Mouse (Mus musculus) lung, embryonic 15.5 days (tissue): ENCODE data around the gene Gm43518. TPM values are rescaled to one million over a fixed set of nuclear protein-coding genes. Genes with fewer than 3 reads are reported as not detected.

ENCODE experiments used
- ATAC-seq: fragments of 200-750 bp; cut with Nextera tagmentation; 2 replicates; pipeline ENCODE4 v1.8.0; 2017; ENCODE audit warnings: moderate number of reproducible peaks, borderline replicate concordance; ENCODE audit not compliant: low FRiP score, low TSS enrichment; ENCODE audit errors: extremely low read depth
- H3K27ac ChIP-seq: fragments of 300-500 bp; sonication (generic); 2 replicates; pipeline ENCODE4 v1.5.1; 2015; ENCODE audit warnings: moderate library complexity, mild to moderate bottlenecking, inconsistent platforms
- H3K27me3 ChIP-seq: fragments of 300-500 bp; sonication (generic); 2 replicates; pipeline ENCODE4 v1.6.1; 2015; ENCODE audit warnings: inconsistent platforms
- H3K36me3 ChIP-seq: fragments of 300-500 bp; sonication (generic); 2 replicates; pipeline ENCODE4 v1.6.1; 2015; ENCODE audit warnings: inconsistent platforms
- H3K4me1 ChIP-seq: fragments of 300-500 bp; sonication (generic); 2 replicates; pipeline ENCODE4 v1.6.1; 2015; ENCODE audit warnings: inconsistent platforms
- H3K4me2 ChIP-seq: fragments of 300-500 bp; sonication (generic); 2 replicates; pipeline ENCODE4 v1.6.1; 2015; ENCODE audit warnings: inconsistent platforms, mild to moderate bottlenecking, moderate library complexity
- H3K4me3 ChIP-seq: fragments of 300-500 bp; sonication (generic); 2 replicates; pipeline ENCODE4 v1.5.1; 2015; ENCODE audit warnings: mild to moderate bottlenecking, inconsistent platforms
- H3K9ac ChIP-seq: fragments of 300-500 bp; sonication (generic); 2 replicates; pipeline ENCODE4 v1.6.1; 2015; ENCODE audit warnings: inconsistent platforms
- H3K9me3 ChIP-seq: fragments of 300-500 bp; sonication (generic); 2 replicates; pipeline ENCODE4 v1.6.1; 2016; ENCODE audit warnings: inconsistent platforms
- WGBS: fragments of 180-500 bp; shearing (Covaris S2); methylation state at CpG from one replicate; pipeline ENCODE4 v1.1.7; 2015; 5-methylcytosine and 5-hydroxymethylcytosine counted together
- polyA plus RNA-seq: library from polyadenylated mRNA; unstranded; fragments of >200 nt; fragmentation: Nextera tagmentation; extraction: Ambion mirVana; gene quantifications from 2 replicates; pipeline ENCODE4 v1.2.1, GENCODE M21; 2015

Gene Gm43518
- 1.7 and 2.3 TPM in 2 replicates for polyA plus RNA-seq

GRCm38 (mm10) chr5:123927118-123927517 lies at the start of gene Gm43518:
Gene Gm43518, plus strand, starts transcription at chr5:123927418.
- H3K4me1 ChIP-seq = peaks cover 10% of the 10 kb centered on the region
- ATAC-seq = no peak
- no peak within 1 kb of the TSS for H3K27ac ChIP-seq
- no peak within 1 kb of the TSS for H3K4me2 ChIP-seq
- no peaks in the 10 kb centered on the region for H3K27me3 ChIP-seq
- H3K36me3 ChIP-seq = peaks cover 69% of the 10 kb centered on the region
- no peaks in the 10 kb centered on the region for H3K9me3 ChIP-seq
- WGBS = 84% methylated on average over 9 of the region's 9 CpGs
- H3K4me3 ChIP-seq = no peak within 1 kb of the TSS
- no peak within 1 kb of the TSS for H3K9ac ChIP-seq

- Histone ChIP-seq H3K4me3 (no peak overlapping the region), H3K4me2 (peak overlapping the region; percentile 45), H3K27ac (no peak overlapping the region), H3K9ac (no peak overlapping the region), H3K9me3 (no peaks in the 10 kb centered on the region), H3K36me3 (no peaks in the 10 kb centered on the region), H3K4me1 (peaks cover 28% of the 10 kb centered on the region), H3K27me3 (no peaks in the 10 kb centered on the region)
- WGBS = 32% methylated on average over 14 of the region's 14 CpGs
- ATAC-seq = no peak
These were observed 49.2 kb upstream of the Gm43518 start for GRCm38 (mm10) chr5:123878056-123878455.

- H3K9ac ChIP-seq = peak within 1 kb of the TSS; percentile 17; the same call in 1 of the 2 replicates
- peak within 1 kb of the TSS; percentile 48 for H3K4me2 ChIP-seq
- H3K27me3 ChIP-seq = no peaks in the 10 kb centered on the region
- H3K27ac ChIP-seq = peak within 1 kb of the TSS; percentile 63
- peak within 1 kb of the TSS; percentile 19 for H3K4me3 ChIP-seq
- H3K9me3 ChIP-seq = no peaks in the 10 kb centered on the region
- H3K36me3 ChIP-seq = no peaks in the 10 kb centered on the region
- peaks cover 28% of the 10 kb centered on the region for H3K4me1 ChIP-seq
- WGBS = 22% methylated on average over 12 of the region's 12 CpGs
- ATAC-seq = peak; percentile 72; the same call in 1 of the 2 replicates
These were observed 47.3 kb upstream of the Gm43518 start, which contains the start of gene Hcar1 for GRCm38 (mm10) chr5:123879928-123880327. Gene Hcar1, minus strand, starts transcription at chr5:123880020.

- no peak overlapping the region for H3K27ac ChIP-seq
- 79% methylated on average over 14 of the region's 14 CpGs for WGBS
These were observed 46.4 kb upstream of the Gm43518 start for GRCm38 (mm10) chr5:123880778-123881177.

GRCm38 (mm10) chr5:123883891-123884290 lies 43.3 kb upstream of the Gm43518 start:
- Histone ChIP-seq H3K4me3 (no peak overlapping the region), H3K9ac (no peak overlapping the region), H3K4me1 (peaks cover 16% of the 10 kb centered on the region), H3K9me3 (no peaks in the 10 kb centered on the region), H3K4me2 (no peak overlapping the region), H3K36me3 (no peaks in the 10 kb centered on the region), H3K27ac (no peak overlapping the region), H3K27me3 (no peaks in the 10 kb centered on the region)
- 72% methylated on average over 7 of the region's 7 CpGs for WGBS
- ATAC-seq = no peak

More at GRCm38 (mm10) chr5:123880778-123881177, 46.4 kb upstream of the Gm43518 start:
- Histone ChIP-seq H3K4me1 (peaks cover 28% of the 10 kb centered on the region), H3K4me3 (no peak overlapping the region), H3K9me3 (no peaks in the 10 kb centered on the region), H3K4me2 (no peak overlapping the region), H3K9ac (no peak overlapping the region), H3K27me3 (no peaks in the 10 kb centered on the region), H3K36me3 (no peaks in the 10 kb centered on the region)
- ATAC-seq = no peak

- Histone ChIP-seq H3K27ac (no peak overlapping the region), H3K4me3 (no peak overlapping the region), H3K9me3 (no peaks in the 10 kb centered on the region), H3K4me1 (peaks cover 12% of the 10 kb centered on the region), H3K4me2 (no peak overlapping the region), H3K9ac (no peak overlapping the region), H3K36me3 (no peaks in the 10 kb centered on the region), H3K27me3 (no peaks in the 10 kb centered on the region)
- WGBS = 68% methylated on average over 10 of the region's 10 CpGs
- no peak for ATAC-seq
These were observed 42.9 kb upstream of the Gm43518 start for GRCm38 (mm10) chr5:123884332-123884731.

- no peak overlapping the region for H3K4me2 ChIP-seq
- H3K27ac ChIP-seq = no peak overlapping the region
- H3K36me3 ChIP-seq = no peaks in the 10 kb centered on the region
- H3K9ac ChIP-seq = no peak overlapping the region
- no peaks in the 10 kb centered on the region for H3K4me1 ChIP-seq
- no peaks in the 10 kb centered on the region for H3K27me3 ChIP-seq
- H3K9me3 ChIP-seq = no peaks in the 10 kb centered on the region
- no peak overlapping the region for H3K4me3 ChIP-seq
- no peak for ATAC-seq
- 42% methylated on average over 3 of the region's 3 CpGs for whole genome bisulfite sequencing
These were observed 40.9 kb upstream of the Gm43518 start for GRCm38 (mm10) chr5:123886365-123886764.

- Histone ChIP-seq H3K9ac (no peak overlapping the region), H3K4me1 (no peaks in the 10 kb centered on the region), H3K27ac (no peak overlapping the region), H3K36me3 (no peaks in the 10 kb centered on the region), H3K9me3 (no peaks in the 10 kb centered on the region), H3K4me2 (no peak overlapping the region), H3K4me3 (no peak overlapping the region), H3K27me3 (no peaks in the 10 kb centered on the region)
- ATAC-seq = no peak
- 61% methylated on average over 2 of the region's 2 CpGs for WGBS
These were observed 36.9 kb upstream of the Gm43518 start for GRCm38 (mm10) chr5:123890312-123890711.

GRCm38 (mm10) chr5:123890987-123891386 lies 36.2 kb upstream of the Gm43518 start:
- Histone ChIP-seq H3K27me3 (no peaks in the 10 kb centered on the region), H3K9me3 (no peaks in the 10 kb centered on the region), H3K4me3 (no peak overlapping the region), H3K36me3 (no peaks in the 10 kb centered on the region), H3K4me2 (no peak overlapping the region), H3K27ac (no peak overlapping the region), H3K4me1 (no peaks in the 10 kb centered on the region), H3K9ac (no peak overlapping the region)
- no peak for ATAC-seq
- WGBS = 72% methylated on average over 5 of the region's 5 CpGs

GRCm38 (mm10) chr5:123891669-123892068 lies 35.5 kb upstream of the Gm43518 start:
- H3K4me1 ChIP-seq = no peaks in the 10 kb centered on the region
- no peaks in the 10 kb centered on the region for H3K36me3 ChIP-seq
- no peak overlapping the region for H3K4me2 ChIP-seq
- no peak for ATAC-seq
- 37% methylated on average over 6 of the region's 6 CpGs for WGBS
- no peak overlapping the region for H3K27ac ChIP-seq
- no peaks in the 10 kb centered on the region for H3K27me3 ChIP-seq
- H3K9ac ChIP-seq = no peak overlapping the region
- no peak overlapping the region for H3K4me3 ChIP-seq
- no peaks in the 10 kb centered on the region for H3K9me3 ChIP-seq

- Histone ChIP-seq H3K4me3 (no peak overlapping the region), H3K36me3 (no peaks in the 10 kb centered on the region), H3K27ac (no peak overlapping the region), H3K4me1 (no peaks in the 10 kb centered on the region), H3K9ac (no peak overlapping the region), H3K27me3 (no peaks in the 10 kb centered on the region), H3K4me2 (no peak overlapping the region), H3K9me3 (no peaks in the 10 kb centered on the region)
- ATAC-seq = no peak; the same call in 1 of the 2 replicates
- 81% methylated on average over 5 of the region's 5 CpGs for WGBS
These were observed 33.7 kb upstream of the Gm43518 start for GRCm38 (mm10) chr5:123893520-123893919.

GRCm38 (mm10) chr5:123896395-123896794 lies 30.8 kb upstream of the Gm43518 start:
- Histone ChIP-seq H3K27me3 (no peaks in the 10 kb centered on the region), H3K27ac (no peak overlapping the region), H3K9me3 (no peaks in the 10 kb centered on the region), H3K4me1 (no peaks in the 10 kb centered on the region), H3K9ac (no peak overlapping the region), H3K4me2 (no peak overlapping the region), H3K36me3 (no peaks in the 10 kb centered on the region), H3K4me3 (no peak overlapping the region)
- WGBS = 71% methylated on average over 11 of the region's 11 CpGs
- no peak for ATAC-seq

- no peaks in the 10 kb centered on the region for H3K9me3 ChIP-seq
- 69% methylated on average over 13 of the region's 13 CpGs for WGBS
- H3K9ac ChIP-seq = no peak overlapping the region
- H3K27ac ChIP-seq = no peak overlapping the region
- no peaks in the 10 kb centered on the region for H3K36me3 ChIP-seq
- no peak overlapping the region for H3K4me2 ChIP-seq
- ATAC-seq = no peak
- no peaks in the 10 kb centered on the region for H3K27me3 ChIP-seq
- H3K4me1 ChIP-seq = no peaks in the 10 kb centered on the region
- no peak overlapping the region for H3K4me3 ChIP-seq
These were observed 29.9 kb upstream of the Gm43518 start for GRCm38 (mm10) chr5:123897352-123897751.
